Mouse (Mus musculus) urinary bladder, postnatal 4 days (tissue): ENCODE data around the gene Gm34302.
A peak's percentile ranks its signal among the peaks of the same experiment; 100 is the strongest.

Experiments
- DNase-seq, 2 experiments: peaks; one replicate each; pipeline ENCODE4 v3.0.0; 2021 to 2022; ENCODE audit warnings: low spot score in 2 of 2

The Gm34302 gene

GRCm38 (mm10) chr3:63483726-63484125 is at the start of gene Gm34302:
TSS of gene Gm34302 (minus strand) at chr3:63483879.
- no peak for DNase-seq

- no peak for DNase-seq
Measured at GRCm38 (mm10) chr3:63531847-63532246, 48.2 kb upstream of the Gm34302 start.

- no peak for DNase-seq
Measured at GRCm38 (mm10) chr3:63517681-63518080, 34.0 kb upstream of the Gm34302 start.

- DNase-seq: peak in 1 of 2 experiments; percentile 67
Measured at GRCm38 (mm10) chr3:63516279-63516678, 32.6 kb upstream of the Gm34302 start.

GRCm38 (mm10) chr3:63511316-63511715 is 27.6 kb upstream of the Gm34302 start:
- DNase-seq: no peak

GRCm38 (mm10) chr3:63509484-63509883 is 25.8 kb upstream of the Gm34302 start:
- DNase-seq: no peak

- DNase-seq: no peak
Measured at GRCm38 (mm10) chr3:63508924-63509323, 25.2 kb upstream of the Gm34302 start.

GRCm38 (mm10) chr3:63504433-63504832 is 20.8 kb upstream of the Gm34302 start:
- no peak for DNase-seq

GRCm38 (mm10) chr3:63494625-63495382 is 11.1 kb upstream of the Gm34302 start:
- DNase-seq: no peak

- no peak for DNase-seq
Measured at GRCm38 (mm10) chr3:63493563-63493962, 9.9 kb upstream of the Gm34302 start.

GRCm38 (mm10) chr3:63440426-63441125 is 43.1 kb downstream of the Gm34302 start:
- no peak for DNase-seq

GRCm38 (mm10) chr3:63439738-63440137 is 43.9 kb downstream of the Gm34302 start:
- no peak for DNase-seq

- no peak for DNase-seq
Measured at GRCm38 (mm10) chr3:63438898-63439297, 44.8 kb downstream of the Gm34302 start.
